Mouse (Mus musculus): ENCODE data around the gene Opcml. TPM values are rescaled to one million over a fixed set of nuclear protein-coding genes. Genes with fewer than 3 reads are reported as not detected.

Gene Opcml
- polyA plus RNA-seq, 1 experiment from 2014 or later: 4.3 TPM

- WGBS: 78% methylated on average over 6 of the region's 6 CpGs
Measured at GRCm38 (mm10) chr9:28469419-28469818, 678.8 kb downstream of the Opcml start.

GRCm38 (mm10) chr9:28471501-28471900 lies 680.9 kb downstream of the Opcml start:
- Histone ChIP-seq H3K27ac (no peak overlapping the region), H3K4me1 (no peaks in the 10 kb centered on the region), H3K36me3 (no peaks in the 10 kb centered on the region), H3K4me3 (no peak overlapping the region), H3K9me3 (no peaks in the 10 kb centered on the region), H3K27me3 (ENCODE audit: insufficient read depth, poor library complexity, severe bottlenecking) (no peaks in the 10 kb centered on the region)
- DNase-seq (ENCODE audit: low spot score): no peak
- 48% methylated on average over 4 of the region's 4 CpGs for WGBS

More at GRCm38 (mm10) chr9:28469419-28469818, 678.8 kb downstream of the Opcml start:
- H3K36me3 ChIP-seq: no peaks in the 10 kb centered on the region
- H3K4me3 ChIP-seq: no peak overlapping the region
- no peak overlapping the region for H3K27ac ChIP-seq
- H3K27me3 ChIP-seq (ENCODE audit: insufficient read depth, poor library complexity, severe bottlenecking): no peaks in the 10 kb centered on the region
- no peaks in the 10 kb centered on the region for H3K9me3 ChIP-seq
- no peak for DNase-seq (ENCODE audit: low spot score)
- H3K4me1 ChIP-seq: no peaks in the 10 kb centered on the region

- Histone ChIP-seq H3K4me3 (no peak overlapping the region), H3K36me3 (no peaks in the 10 kb centered on the region), H3K27ac (no peak overlapping the region), H3K27me3 (ENCODE audit: insufficient read depth, poor library complexity, severe bottlenecking) (no peaks in the 10 kb centered on the region), H3K4me1 (no peaks in the 10 kb centered on the region), H3K9me3 (no peaks in the 10 kb centered on the region)
- 89% methylated on average over 6 of the region's 6 CpGs for WGBS
- DNase-seq (ENCODE audit: low spot score): no peak
Measured at GRCm38 (mm10) chr9:28474586-28474985, 684.0 kb downstream of the Opcml start.

GRCm38 (mm10) chr9:28481261-28481660 lies 690.7 kb downstream of the Opcml start:
- H3K4me3 ChIP-seq: no peak overlapping the region
- H3K4me1 ChIP-seq: no peaks in the 10 kb centered on the region
- H3K27ac ChIP-seq: no peak overlapping the region
- no peaks in the 10 kb centered on the region for H3K27me3 ChIP-seq (ENCODE audit: insufficient read depth, poor library complexity, severe bottlenecking)
- peak; percentile 9 for DNase-seq (ENCODE audit: low spot score)
- H3K36me3 ChIP-seq: no peaks in the 10 kb centered on the region
- 90% methylated on average over 4 of the region's 4 CpGs for WGBS
- no peaks in the 10 kb centered on the region for H3K9me3 ChIP-seq

- no peak for DNase-seq (ENCODE audit: low spot score)
- Histone ChIP-seq H3K9me3 (no peaks in the 10 kb centered on the region), H3K36me3 (no peaks in the 10 kb centered on the region), H3K27me3 (ENCODE audit: insufficient read depth, poor library complexity, severe bottlenecking) (no peaks in the 10 kb centered on the region), H3K27ac (no peak overlapping the region), H3K4me1 (no peaks in the 10 kb centered on the region), H3K4me3 (no peak overlapping the region)
- WGBS: 80% methylated on average over 2 of the region's 2 CpGs
Measured at GRCm38 (mm10) chr9:28488499-28488898, 697.9 kb downstream of the Opcml start.

- no peak for DNase-seq (ENCODE audit: low spot score)
- H3K27ac ChIP-seq: no peak overlapping the region
- no peaks in the 10 kb centered on the region for H3K4me1 ChIP-seq
- no peaks in the 10 kb centered on the region for H3K36me3 ChIP-seq
- H3K9me3 ChIP-seq: no peaks in the 10 kb centered on the region
- 71% methylated on average over 4 of the region's 4 CpGs for WGBS
- no peak overlapping the region for H3K4me3 ChIP-seq
- H3K27me3 ChIP-seq (ENCODE audit: insufficient read depth, poor library complexity, severe bottlenecking): no peaks in the 10 kb centered on the region
Measured at GRCm38 (mm10) chr9:28489828-28490227, 699.3 kb downstream of the Opcml start.

- Histone ChIP-seq H3K9me3 (no peaks in the 10 kb centered on the region), H3K27ac (no peak overlapping the region), H3K4me1 (no peaks in the 10 kb centered on the region), H3K27me3 (ENCODE audit: insufficient read depth, poor library complexity, severe bottlenecking) (no peaks in the 10 kb centered on the region), H3K4me3 (no peak overlapping the region), H3K36me3 (no peaks in the 10 kb centered on the region)
- 88% methylated on average over 3 of the region's 3 CpGs for WGBS
- peak; percentile 64 for DNase-seq (ENCODE audit: low spot score)
Measured at GRCm38 (mm10) chr9:28490410-28490809, 699.8 kb downstream of the Opcml start.

GRCm38 (mm10) chr9:28499841-28500794 lies 709.5 kb downstream of the Opcml start:
- Histone ChIP-seq H3K9me3 (no peaks in the 10 kb centered on the region), H3K4me3 (no peak overlapping the region), H3K36me3 (no peaks in the 10 kb centered on the region), H3K4me1 (no peaks in the 10 kb centered on the region), H3K27me3 (ENCODE audit: insufficient read depth, poor library complexity, severe bottlenecking) (no peaks in the 10 kb centered on the region), H3K27ac (no peak overlapping the region)
- no peak for DNase-seq (ENCODE audit: low spot score)
- WGBS: 74% methylated on average over 12 of the region's 12 CpGs

GRCm38 (mm10) chr9:28513905-28514304 lies 723.3 kb downstream of the Opcml start:
- Histone ChIP-seq H3K27ac (no peak overlapping the region), H3K4me3 (no peak overlapping the region), H3K27me3 (ENCODE audit: insufficient read depth, poor library complexity, severe bottlenecking) (no peaks in the 10 kb centered on the region), H3K9me3 (no peaks in the 10 kb centered on the region), H3K36me3 (no peaks in the 10 kb centered on the region), H3K4me1 (no peaks in the 10 kb centered on the region)
- WGBS: 85% methylated on average over 3 of the region's 3 CpGs
- no peak for DNase-seq (ENCODE audit: low spot score)

- DNase-seq (ENCODE audit: low spot score): no peak
- 56% methylated on average over 1 of the region's 1 CpGs for WGBS
- H3K27ac ChIP-seq: no peak overlapping the region
Measured at GRCm38 (mm10) chr9:28533191-28533590, 742.6 kb downstream of the Opcml start.

GRCm38 (mm10) chr9:28535006-28535405 lies 744.4 kb downstream of the Opcml start:
- no peaks in the 10 kb centered on the region for H3K9me3 ChIP-seq
- H3K4me1 ChIP-seq: no peaks in the 10 kb centered on the region
- no peak for DNase-seq (ENCODE audit: low spot score)
- no peak overlapping the region for H3K27ac ChIP-seq
- 81% methylated on average over 4 of the region's 4 CpGs for WGBS
- H3K27me3 ChIP-seq (ENCODE audit: insufficient read depth, poor library complexity, severe bottlenecking): no peaks in the 10 kb centered on the region
- no peaks in the 10 kb centered on the region for H3K36me3 ChIP-seq
- H3K4me3 ChIP-seq: no peak overlapping the region

More at GRCm38 (mm10) chr9:28533191-28533590, 742.6 kb downstream of the Opcml start:
- H3K36me3 ChIP-seq: no peaks in the 10 kb centered on the region
- no peak overlapping the region for H3K4me3 ChIP-seq
- H3K4me1 ChIP-seq: no peaks in the 10 kb centered on the region
- no peaks in the 10 kb centered on the region for H3K9me3 ChIP-seq
- H3K27me3 ChIP-seq (ENCODE audit: insufficient read depth, poor library complexity, severe bottlenecking): no peaks in the 10 kb centered on the region

GRCm38 (mm10) chr9:28536637-28537036 lies 746.1 kb downstream of the Opcml start:
- Histone ChIP-seq H3K27me3 (ENCODE audit: insufficient read depth, poor library complexity, severe bottlenecking) (no peaks in the 10 kb centered on the region), H3K4me1 (no peaks in the 10 kb centered on the region), H3K27ac (no peak overlapping the region), H3K9me3 (no peaks in the 10 kb centered on the region), H3K36me3 (no peaks in the 10 kb centered on the region), H3K4me3 (no peak overlapping the region)
- 43% methylated on average over 4 of the region's 4 CpGs for WGBS
- DNase-seq (ENCODE audit: low spot score): no peak

GRCm38 (mm10) chr9:28548189-28548588 lies 757.6 kb downstream of the Opcml start:
- DNase-seq (ENCODE audit: low spot score): no peak
- Histone ChIP-seq H3K27ac (peak overlapping the region; percentile 36; the same call in 1 of the 2 replicates), H3K4me1 (peaks cover 6% of the 10 kb centered on the region), H3K36me3 (no peaks in the 10 kb centered on the region), H3K9me3 (no peaks in the 10 kb centered on the region), H3K27me3 (ENCODE audit: insufficient read depth, poor library complexity, severe bottlenecking) (no peaks in the 10 kb centered on the region), H3K4me3 (no peak overlapping the region; the same call in 1 of the 2 replicates)
- WGBS: 29% methylated on average over 9 of the region's 9 CpGs
